Mouse (Mus musculus) forebrain, embryonic 10.5 days (tissue): Measurements from ENCODE around the gene Eddm3b. TPM values are rescaled to one million over a fixed set of nuclear protein-coding genes. Genes with fewer than 3 reads are reported as not detected.

Experiments used
- DNase-seq: peaks from one replicate; pipeline ENCODE4 v3.0.0-alpha.2; 2017; ENCODE audit warnings: low spot score; ENCODE audit errors: extremely low spot score
- H3K27ac ChIP-seq: fragments of 300-500 bp; sonication (generic); 2 replicates; pipeline ENCODE4 v1.5.1; 2016; ENCODE audit warnings: mild to moderate bottlenecking
- H3K27me3 ChIP-seq: fragments of 300-500 bp; sonication (generic); 2 replicates; pipeline ENCODE4 v1.6.1; 2016; ENCODE audit warnings: mild to moderate bottlenecking; ENCODE audit not compliant: poor library complexity, severe bottlenecking
- H3K36me3 ChIP-seq: fragments of 300-500 bp; sonication (generic); replicated peaks from 2 replicates; pipeline ENCODE4 v1.6.1; 2016; ENCODE audit warnings: mild to moderate bottlenecking, moderate library complexity
- H3K4me1 ChIP-seq: fragments of 300-500 bp; sonication (generic); 2 replicates; pipeline ENCODE4 v1.6.1; 2016
- H3K4me3 ChIP-seq: fragments of 300-500 bp; sonication (generic); 2 replicates; pipeline ENCODE4 v1.5.1; 2016; ENCODE audit warnings: mild to moderate bottlenecking, moderate library complexity
- H3K9me3 ChIP-seq: fragments of 300-500 bp; sonication (generic); 2 replicates; pipeline ENCODE4 v1.6.1; 2016; ENCODE audit warnings: mild to moderate bottlenecking, moderate library complexity
- WGBS: fragments of 180-500 bp; shearing (Covaris S2); methylation state at CpG from one replicate; pipeline ENCODE4 v1.1.7; 2016; 5-methylcytosine and 5-hydroxymethylcytosine counted together
- polyA plus RNA-seq: library from polyadenylated mRNA; unstranded; fragments of >200 nt; fragmentation: Nextera tagmentation; extraction: Ambion mirVana; gene quantifications from 2 replicates; pipeline ENCODE4 v1.2.1, GENCODE M21; 2016

Eddm3b gene
- 0.28 TPM in 1 of 2 replicates, not detected in the other for polyA plus RNA-seq

GRCm38 (mm10) chr14:51113916-51114560 lies at the start of gene Eddm3b:
TSS of gene Eddm3b (plus strand) at chr14:51114426.
- Histone ChIP-seq H3K27ac (no peak within 1 kb of the TSS), H3K4me1 (peaks cover 11% of the 10 kb centered on the region; the same call in 1 of the 2 replicates), H3K36me3 (no peaks in the 10 kb centered on the region), H3K9me3 (no peaks in the 10 kb centered on the region), H3K27me3 (no peaks in the 10 kb centered on the region), H3K4me3 (no peak within 1 kb of the TSS; the same call in 1 of the 2 replicates)
- 37% methylated on average over 12 of the region's 12 CpGs for WGBS
- DNase-seq, result no peak

- Histone ChIP-seq H3K9me3 (no peaks in the 10 kb centered on the region), H3K4me1 (peaks cover 12% of the 10 kb centered on the region), H3K36me3 (no peaks in the 10 kb centered on the region), H3K4me3 (no peak overlapping the region), H3K27ac (no peak overlapping the region), H3K27me3 (no peaks in the 10 kb centered on the region)
- WGBS, result 96% methylated on average over 5 of the region's 5 CpGs
- DNase-seq, result no peak
Observed at GRCm38 (mm10) chr14:51068956-51069355, 45.3 kb upstream of the Eddm3b start.

- Histone ChIP-seq H3K36me3 (no peaks in the 10 kb centered on the region), H3K4me3 (no peak overlapping the region), H3K27ac (no peak overlapping the region), H3K4me1 (peaks cover 12% of the 10 kb centered on the region), H3K27me3 (no peaks in the 10 kb centered on the region), H3K9me3 (no peaks in the 10 kb centered on the region)
- WGBS, result 88% methylated on average over 2 of the region's 2 CpGs
- DNase-seq, result no peak
Observed at GRCm38 (mm10) chr14:51069617-51070016, 44.6 kb upstream of the Eddm3b start.

GRCm38 (mm10) chr14:51074335-51074734 lies 39.9 kb upstream of the Eddm3b start, which contains the start of gene Olfr750:
TSS of gene Olfr750 (minus strand) at chr14:51074435.
- Histone ChIP-seq H3K4me3 (no peak within 1 kb of the TSS), H3K27me3 (no peaks in the 10 kb centered on the region)
- WGBS, result 85% methylated on average over 3 of the region's 3 CpGs

GRCm38 (mm10) chr14:51079180-51079579 lies 35.0 kb upstream of the Eddm3b start:
- no peak for DNase-seq
- Histone ChIP-seq H3K27ac (no peak overlapping the region), H3K4me3 (no peak overlapping the region), H3K27me3 (peaks cover 11% of the 10 kb centered on the region), H3K4me1 (peaks cover 13% of the 10 kb centered on the region), H3K36me3 (no peaks in the 10 kb centered on the region), H3K9me3 (no peaks in the 10 kb centered on the region)
- WGBS, result 85% methylated on average over 1 of the region's 1 CpGs

More at GRCm38 (mm10) chr14:51074335-51074734, 39.9 kb upstream of the Eddm3b start, which contains the start of gene Olfr750:
- no peak for DNase-seq
- H3K4me1 ChIP-seq, result no peaks in the 10 kb centered on the region
- H3K9me3 ChIP-seq, result no peaks in the 10 kb centered on the region
- no peak within 1 kb of the TSS for H3K27ac ChIP-seq
- H3K36me3 ChIP-seq, result no peaks in the 10 kb centered on the region

- no peak overlapping the region for H3K4me3 ChIP-seq
- H3K27me3 ChIP-seq, result peaks cover 24% of the 10 kb centered on the region
- H3K27ac ChIP-seq, result no peak overlapping the region
- no peaks in the 10 kb centered on the region for H3K36me3 ChIP-seq
- no peak for DNase-seq
- no peaks in the 10 kb centered on the region for H3K9me3 ChIP-seq
- H3K4me1 ChIP-seq, result peaks cover 14% of the 10 kb centered on the region
- WGBS, result 96% methylated on average over 2 of the region's 2 CpGs
Observed at GRCm38 (mm10) chr14:51081035-51081434, 33.2 kb upstream of the Eddm3b start.

- peak; percentile 69 for DNase-seq
- WGBS, result 2% methylated on average over 40 of the region's 40 CpGs
- Histone ChIP-seq H3K4me1 (peaks cover 18% of the 10 kb centered on the region), H3K27ac (peak overlapping the region; percentile 69), H3K4me3 (peak overlapping the region; percentile 68), H3K9me3 (no peaks in the 10 kb centered on the region), H3K36me3 (no peaks in the 10 kb centered on the region), H3K27me3 (peaks cover 24% of the 10 kb centered on the region)
Observed at GRCm38 (mm10) chr14:51082599-51083581, 31.3 kb upstream of the Eddm3b start.

- DNase-seq, result no peak
- Histone ChIP-seq H3K27me3 (peaks cover 24% of the 10 kb centered on the region), H3K4me1 (peaks cover 18% of the 10 kb centered on the region), H3K36me3 (no peaks in the 10 kb centered on the region), H3K4me3 (peak overlapping the region; percentile 68), H3K9me3 (no peaks in the 10 kb centered on the region), H3K27ac (no peak overlapping the region)
- WGBS, result 13% methylated on average over 7 of the region's 7 CpGs
Observed at GRCm38 (mm10) chr14:51083805-51084204, 30.4 kb upstream of the Eddm3b start.

GRCm38 (mm10) chr14:51085086-51085485 lies 29.1 kb upstream of the Eddm3b start:
- no peak overlapping the region for H3K27ac ChIP-seq
- no peak overlapping the region for H3K4me3 ChIP-seq
- H3K27me3 ChIP-seq, result peaks cover 24% of the 10 kb centered on the region
- DNase-seq, result no peak
- no peaks in the 10 kb centered on the region for H3K36me3 ChIP-seq
- peaks cover 18% of the 10 kb centered on the region for H3K4me1 ChIP-seq
- WGBS, result 79% methylated on average over 2 of the region's 2 CpGs
- no peaks in the 10 kb centered on the region for H3K9me3 ChIP-seq

- peaks cover 23% of the 10 kb centered on the region for H3K27me3 ChIP-seq
- no peak overlapping the region for H3K4me3 ChIP-seq
- H3K9me3 ChIP-seq, result no peaks in the 10 kb centered on the region
- DNase-seq, result no peak
- no peaks in the 10 kb centered on the region for H3K36me3 ChIP-seq
- H3K27ac ChIP-seq, result no peak overlapping the region
- WGBS, result 79% methylated on average over 4 of the region's 4 CpGs
- H3K4me1 ChIP-seq, result peaks cover 18% of the 10 kb centered on the region
Observed at GRCm38 (mm10) chr14:51085911-51086310, 28.3 kb upstream of the Eddm3b start.

- no peak for DNase-seq
- H3K27me3 ChIP-seq, result peaks cover 29% of the 10 kb centered on the region
- H3K4me1 ChIP-seq, result peaks cover 18% of the 10 kb centered on the region
- H3K9me3 ChIP-seq, result no peaks in the 10 kb centered on the region
- peak overlapping the region; percentile 53; the same call in 1 of the 2 replicates for H3K27ac ChIP-seq
- no peaks in the 10 kb centered on the region for H3K36me3 ChIP-seq
- WGBS, result 11% methylated on average over 9 of the region's 9 CpGs
- peak overlapping the region; percentile 71 for H3K4me3 ChIP-seq
Observed at GRCm38 (mm10) chr14:51087762-51088161, 26.5 kb upstream of the Eddm3b start.

GRCm38 (mm10) chr14:51088166-51088969 lies 25.9 kb upstream of the Eddm3b start:
- Histone ChIP-seq H3K4me1 (peaks cover 13% of the 10 kb centered on the region), H3K4me3 (peak overlapping the region; percentile 71), H3K27me3 (peaks cover 29% of the 10 kb centered on the region), H3K9me3 (no peaks in the 10 kb centered on the region), H3K27ac (peak overlapping the region; percentile 84), H3K36me3 (no peaks in the 10 kb centered on the region)
- DNase-seq, result peak; percentile 85
- under 1% methylated on average over 23 of the region's 23 CpGs for WGBS
